Mouse (Mus musculus) layer of hippocampus, adult 2 months (tissue): ENCODE measurements at regions not wholly inside any gene's neighbourhood (a gene's known extent, or its start where the extent isn't known, plus 50 kb on each side); places are given as distances from the start of the nearest gene placed in this dataset.

Source experiments
- DNase-seq, 2 experiments: peaks; one replicate each; pipeline ENCODE4 v3.0.0; 2022; ENCODE audit warnings: low spot score in 2 of 2
- H3K27ac ChIP-seq: fragments of 200-600 bp; 2 replicates; pipeline ENCODE4 v1.8.1; 2022
- H3K4me3 ChIP-seq: fragments of 200-600 bp; 2 replicates; pipeline ENCODE4 v1.8.1; 2022; ENCODE audit warnings: mild to moderate bottlenecking
- CTCF ChIP-seq: fragments of 200-600 bp; conservative IDR thresholded peaks from 2 replicates; pipeline ENCODE4 v1.8.1; 2022; ENCODE audit warnings: antibody characterized with exemption, mild to moderate bottlenecking, moderate library complexity

DNA sequence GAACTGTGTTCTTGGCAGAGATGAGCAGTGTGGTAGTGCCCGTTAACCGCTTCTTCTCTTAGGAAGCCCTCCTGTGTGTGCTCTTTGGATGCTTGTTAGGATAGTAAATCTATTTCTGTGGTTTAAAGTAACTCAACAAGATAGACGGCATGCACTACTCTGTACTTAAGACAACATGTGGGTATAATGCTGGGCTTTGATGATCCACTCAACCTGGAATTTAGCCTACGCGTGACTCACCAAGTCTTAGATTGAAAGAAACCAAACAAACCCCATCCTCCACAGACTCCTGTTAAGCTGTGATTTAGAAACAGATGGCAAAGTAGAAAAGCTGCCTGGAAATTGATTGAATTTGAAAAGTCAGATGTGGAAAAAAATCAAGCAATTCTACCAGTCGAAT, 673.5 kb downstream of the Olfm4 start:
- DNase-seq, result peak; percentile 14 to 76
- H3K27ac ChIP-seq, result peak overlapping the region; percentile 52; the same call in 1 of the 2 replicates
- TF ChIP-seq CTCF, result no peak

DNA sequence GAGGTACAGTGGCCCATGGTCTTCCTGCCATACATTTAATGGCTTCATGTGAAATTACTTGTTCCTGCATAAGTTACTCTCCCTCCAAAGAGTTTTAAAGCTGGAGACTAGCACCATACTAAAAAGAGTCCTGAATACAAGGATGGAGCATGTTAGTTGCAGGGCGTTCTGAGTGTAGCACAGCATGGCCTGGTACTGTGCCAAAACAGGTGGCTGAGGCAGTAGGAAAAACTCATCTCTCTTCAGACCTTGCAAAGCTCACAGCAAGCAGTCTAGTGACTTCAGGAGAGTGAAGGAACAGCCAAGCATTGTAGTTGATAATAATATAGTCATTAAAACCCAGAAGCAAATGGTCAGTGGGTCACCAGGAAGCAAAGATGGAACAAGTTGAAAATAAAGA, 699.0 kb downstream of the Olfm4 start:
- DNase-seq, result no peak
- H3K27ac ChIP-seq, result no peak overlapping the region
- no peak for TF ChIP-seq CTCF
- no peak overlapping the region for H3K4me3 ChIP-seq

More for the DNA sequence above, 673.5 kb downstream of the Olfm4 start:
- no peak overlapping the region for H3K4me3 ChIP-seq

DNA sequence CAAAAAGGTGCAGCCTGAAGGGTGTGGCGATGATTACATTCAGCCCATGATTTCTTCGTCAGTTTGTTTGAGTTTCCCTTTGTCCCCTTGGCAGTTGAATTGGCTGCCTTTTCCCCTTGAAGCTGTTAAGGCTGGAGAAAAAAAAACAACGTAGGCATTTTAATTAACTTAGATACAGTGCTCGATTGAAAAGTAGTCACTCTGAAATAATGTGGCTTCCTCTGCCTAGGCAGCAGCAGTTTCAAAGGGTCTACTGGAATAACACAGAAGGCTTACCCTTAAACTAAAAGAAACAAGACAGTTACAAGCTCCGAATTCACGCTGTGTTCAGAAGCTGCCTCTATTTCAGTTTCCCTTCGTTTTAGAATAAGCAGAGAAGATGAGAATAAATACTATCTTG, 699.4 kb downstream of the Olfm4 start:
- peak overlapping the region; percentile 51; the same call in 1 of the 2 replicates for H3K27ac ChIP-seq
- TF ChIP-seq CTCF, result no peak
- DNase-seq, result no peak

DNA sequence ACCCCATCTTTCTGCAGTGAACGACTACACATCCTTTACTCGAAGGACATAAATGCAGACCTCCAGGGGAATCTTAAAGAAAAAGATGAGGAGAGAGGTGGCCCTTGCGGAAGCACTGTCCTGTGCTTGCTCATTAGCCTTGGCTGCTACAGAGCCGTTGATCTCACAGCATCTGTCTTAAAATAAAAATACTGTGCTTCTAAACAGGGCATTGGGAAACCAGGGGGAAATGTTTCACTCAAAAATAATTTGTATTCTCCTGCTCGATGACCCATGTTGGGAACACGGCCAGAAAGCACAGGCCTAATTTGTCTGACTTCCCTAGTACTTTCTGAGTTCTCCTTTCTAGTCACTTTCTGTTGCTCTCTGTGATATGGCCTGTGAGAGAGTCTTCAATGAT, 699.8 kb downstream of the Olfm4 start:
- DNase-seq, result no peak
- TF ChIP-seq CTCF, result no peak
- Histone ChIP-seq H3K27ac (peak overlapping the region; percentile 51; the same call in 1 of the 2 replicates), H3K4me3 (peak overlapping the region; percentile 33)

More for the DNA sequence above, 699.4 kb downstream of the Olfm4 start:
- peak overlapping the region; percentile 33 for H3K4me3 ChIP-seq

DNA sequence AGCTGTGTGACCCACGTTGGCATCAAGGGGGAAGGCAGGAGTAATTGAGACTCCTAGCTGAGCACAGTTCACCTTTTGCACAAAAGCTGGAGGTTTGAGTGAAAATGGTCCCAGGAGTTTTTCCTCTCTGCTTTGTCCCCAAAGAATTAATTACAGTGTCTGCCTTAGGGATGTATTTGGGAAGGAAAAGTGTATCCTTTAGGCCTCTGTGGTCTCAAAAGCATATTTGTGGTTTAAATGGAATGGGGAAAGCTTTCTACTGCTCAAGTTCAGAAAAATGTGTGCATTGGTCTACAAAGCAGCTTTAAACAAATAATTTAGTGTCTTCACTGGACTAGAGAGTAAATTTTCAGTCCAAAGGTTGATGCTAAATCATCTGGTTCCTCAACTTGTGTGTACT, 706.6 kb downstream of the Olfm4 start:
- DNase-seq, result no peak
- TF ChIP-seq CTCF, result no peak

DNA sequence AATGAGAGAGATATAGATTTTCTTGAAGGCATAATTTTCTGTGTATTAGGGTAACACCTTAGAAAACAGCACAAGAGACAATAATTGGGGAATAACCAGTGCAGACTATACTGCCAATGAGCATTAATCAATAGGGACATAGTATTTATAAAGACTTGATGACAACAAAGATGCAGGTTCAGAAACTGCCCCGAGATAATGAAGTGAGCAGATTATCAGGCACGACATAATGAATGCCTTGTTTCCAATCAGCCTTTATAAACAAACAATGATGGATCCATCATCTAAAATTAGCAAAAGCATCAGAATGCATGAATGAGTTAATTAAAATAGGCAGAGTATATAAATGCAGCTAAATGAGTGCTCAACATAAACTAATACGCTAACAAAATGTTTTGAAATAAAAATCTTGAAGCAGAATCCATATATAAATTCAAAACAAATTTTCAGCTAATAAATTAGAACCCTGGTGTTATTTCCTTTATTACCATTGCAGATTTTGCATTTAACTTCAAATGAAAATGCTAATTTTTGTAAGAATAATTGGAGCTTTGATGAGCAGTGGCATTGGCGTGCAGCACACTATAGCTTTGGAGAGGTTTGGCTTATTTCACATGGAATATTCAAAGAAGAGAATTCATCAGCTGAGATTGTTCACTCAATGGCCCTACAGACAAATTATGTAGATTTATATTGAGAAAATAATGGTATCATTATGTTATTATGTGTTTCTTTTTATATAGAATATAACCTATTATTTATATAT, 739.1 kb downstream of the Olfm4 start:
- DNase-seq, result no peak
- H3K27ac ChIP-seq, result no peak overlapping the region
- H3K4me3 ChIP-seq, result no peak overlapping the region
- no peak for TF ChIP-seq CTCF

More for the DNA sequence above, 706.6 kb downstream of the Olfm4 start:
- Histone ChIP-seq H3K4me3 (no peak overlapping the region), H3K27ac (no peak overlapping the region)

DNA sequence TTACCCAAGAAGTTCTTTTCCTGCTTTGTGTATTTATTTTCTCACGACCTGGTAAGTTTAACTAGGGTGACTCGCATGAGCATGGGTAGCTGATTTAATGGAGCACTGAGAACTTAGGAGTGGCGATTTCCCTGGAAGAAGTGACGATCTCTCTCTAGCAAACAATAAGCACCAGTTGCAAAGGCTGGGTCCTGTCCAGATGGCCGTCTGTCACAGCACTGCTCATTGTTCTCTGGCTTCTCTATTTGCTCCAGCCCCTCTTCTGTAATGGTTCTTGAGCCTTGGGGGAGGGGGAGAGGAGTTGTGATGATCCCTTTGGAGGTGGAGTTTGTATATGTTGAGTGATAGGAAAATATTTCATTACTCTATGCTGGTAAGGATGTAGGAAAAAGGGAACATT, 747.3 kb downstream of the Olfm4 start:
- Histone ChIP-seq H3K4me3 (no peak overlapping the region), H3K27ac (no peak overlapping the region)
- no peak for DNase-seq
- TF ChIP-seq CTCF, result no peak
